Mouse (Mus musculus): ENCODE data around the gene Polrmt. TPM values are rescaled to one million over a fixed set of nuclear protein-coding genes. Genes with fewer than 3 reads are reported as not detected.

The Polrmt gene
- polyA plus RNA-seq, 1 experiment from 2014 or later, result 44.8 TPM

DNA sequence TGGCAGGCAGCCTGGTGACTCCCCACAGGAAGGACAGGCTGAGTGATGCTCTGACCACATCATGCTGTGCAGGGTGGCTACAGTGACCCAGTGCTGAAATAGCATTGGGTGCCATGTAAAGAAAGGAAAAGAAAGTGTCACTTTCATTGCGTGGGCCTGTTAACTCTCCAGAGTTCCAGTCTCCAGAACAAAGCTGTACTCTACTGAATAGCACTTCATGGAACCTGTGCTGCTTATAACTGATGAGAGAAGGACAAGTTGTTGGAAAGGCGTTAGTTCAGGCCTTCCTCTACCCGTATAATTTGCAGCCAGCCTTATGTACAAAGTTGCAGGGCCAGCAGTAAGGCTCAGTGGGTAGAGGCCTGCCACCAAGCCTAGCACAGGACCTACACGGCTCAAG lies 57.7 kb downstream of the Polrmt start, which contains the start of gene Gzmm:
Gene Gzmm, plus strand, starts transcription at position 301 of the 400 bp plus-strand sequence.
- no peak within 1 kb of the TSS for H3K9ac ChIP-seq (ENCODE audit: low read length)
- no peak within 1 kb of the TSS for H3K4me3 ChIP-seq (ENCODE audit: low read depth, low read length)
- no peak within 1 kb of the TSS for H3K4me2 ChIP-seq (ENCODE audit: low read depth, low read length, severe bottlenecking)
- DNase-seq (ENCODE audit: low spot score) (no peak), ATAC-seq (replicated peaks; ENCODE audit: low FRiP score) (no peak)
- 81% methylated on average over 4 of the region's 4 CpGs for WGBS
- H3K4me1 ChIP-seq (replicated peaks; ENCODE audit: control insufficient read depth, insufficient read depth, low read length), result peaks cover under 1% of the 10 kb centered on the region; the same call in 1 of the 2 replicates
- H3K27ac ChIP-seq (ENCODE audit: low read depth, low read length), result no peak within 1 kb of the TSS
- H3K9me3 ChIP-seq (ENCODE audit: control insufficient read depth, low read length), result no peaks in the 10 kb centered on the region
- H3K36me3 ChIP-seq (ENCODE audit: control insufficient read depth, insufficient read depth, low read length), result peaks cover 16% of the 10 kb centered on the region; the same call in 1 of the 2 replicates
- H3K27me3 ChIP-seq (ENCODE audit: control insufficient read depth, insufficient read depth, low read length), result no peaks in the 10 kb centered on the region

DNA sequence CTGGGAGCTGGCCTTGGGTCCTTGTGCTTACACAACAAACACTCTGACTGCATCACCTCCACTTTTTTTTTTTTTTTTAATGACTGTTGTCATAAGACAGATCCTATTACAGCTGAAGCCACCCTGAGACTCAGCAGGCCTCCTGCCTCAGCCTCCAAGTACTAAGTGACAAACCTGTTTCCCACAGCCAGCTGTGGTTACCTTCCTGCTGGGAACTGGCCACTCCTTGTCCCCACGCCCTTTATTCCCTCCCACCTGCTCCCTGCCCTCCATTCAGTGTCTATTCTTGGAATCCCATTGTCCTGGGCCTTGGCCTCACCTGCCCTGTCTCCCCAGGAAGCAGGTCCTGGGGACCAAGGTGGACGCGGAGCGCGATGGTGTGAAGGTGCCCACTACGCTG lies 58.9 kb downstream of the Polrmt start:
- Histone ChIP-seq H3K36me3 (ENCODE audit: control insufficient read depth, insufficient read depth, low read length) (peaks cover 16% of the 10 kb centered on the region; the same call in 1 of the 2 replicates), H3K27me3 (ENCODE audit: control insufficient read depth, insufficient read depth, low read length) (no peaks in the 10 kb centered on the region), H3K9me3 (ENCODE audit: control insufficient read depth, low read length) (no peaks in the 10 kb centered on the region), H3K27ac (ENCODE audit: low read depth, low read length) (no peak overlapping the region), H3K9ac (ENCODE audit: low read length) (no peak overlapping the region), H3K4me2 (ENCODE audit: low read depth, low read length, severe bottlenecking) (no peak overlapping the region), H3K4me3 (ENCODE audit: low read depth, low read length) (no peak overlapping the region), H3K4me1 (replicated peaks; ENCODE audit: control insufficient read depth, insufficient read depth, low read length) (peaks cover 9% of the 10 kb centered on the region)
- DNase-seq (ENCODE audit: low spot score) (no peak), ATAC-seq (replicated peaks; ENCODE audit: low FRiP score) (no peak)
- WGBS, result 89% methylated on average over 6 of the region's 6 CpGs

DNA sequence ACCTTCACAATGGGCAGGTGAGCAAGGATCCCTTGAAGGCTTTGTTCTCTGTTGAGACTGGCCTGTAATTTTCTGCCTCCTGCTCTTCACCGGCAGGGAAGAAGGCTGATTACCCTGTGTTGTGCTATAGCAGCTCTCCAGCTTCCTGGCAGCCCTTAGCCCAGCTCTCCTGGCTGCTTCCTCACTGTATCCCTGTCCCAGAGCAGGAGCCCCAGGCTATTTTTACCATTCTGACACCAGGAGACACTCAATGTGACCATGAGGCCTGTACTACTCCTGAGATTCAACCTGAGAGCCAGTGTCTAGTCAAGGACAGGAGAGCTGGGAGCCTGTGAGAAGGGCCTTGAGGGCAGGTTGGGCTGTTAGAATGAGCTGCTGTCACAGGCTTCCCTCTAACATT lies 59.7 kb downstream of the Polrmt start:
- WGBS, result 100% methylated on average over 1 of the region's 1 CpGs
- Histone ChIP-seq H3K9me3 (ENCODE audit: control insufficient read depth, low read length) (no peaks in the 10 kb centered on the region), H3K4me2 (ENCODE audit: low read depth, low read length, severe bottlenecking) (no peak overlapping the region), H3K9ac (ENCODE audit: low read length) (no peak overlapping the region), H3K27ac (ENCODE audit: low read depth, low read length) (no peak overlapping the region), H3K27me3 (ENCODE audit: control insufficient read depth, insufficient read depth, low read length) (no peaks in the 10 kb centered on the region), H3K36me3 (ENCODE audit: control insufficient read depth, insufficient read depth, low read length) (peaks cover 16% of the 10 kb centered on the region; the same call in 1 of the 2 replicates), H3K4me1 (replicated peaks; ENCODE audit: control insufficient read depth, insufficient read depth, low read length) (peaks cover 9% of the 10 kb centered on the region), H3K4me3 (ENCODE audit: low read depth, low read length) (no peak overlapping the region)
- DNase-seq (ENCODE audit: low spot score) (no peak), ATAC-seq (replicated peaks; ENCODE audit: low FRiP score) (no peak)

DNA sequence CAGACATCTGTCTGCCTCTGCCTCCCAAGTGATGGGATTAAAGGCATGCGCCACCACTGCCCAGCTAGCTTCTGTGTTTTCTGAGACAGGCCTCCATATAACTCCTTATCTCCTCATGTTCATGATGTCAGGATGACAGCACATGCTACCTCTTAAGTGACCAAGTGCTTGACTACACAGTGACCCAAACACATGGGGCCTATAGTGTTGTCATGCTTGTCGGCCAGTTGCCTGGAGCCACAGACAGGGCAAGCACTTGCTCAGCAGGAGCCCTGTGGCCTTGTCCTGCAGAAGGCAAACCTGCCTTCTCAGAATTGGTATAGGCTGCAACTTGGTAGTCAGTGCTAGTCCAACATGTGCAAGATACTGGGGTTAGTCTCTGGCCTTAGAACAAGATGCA lies 60.2 kb downstream of the Polrmt start:
- no peak overlapping the region for H3K9ac ChIP-seq (ENCODE audit: low read length)
- H3K9me3 ChIP-seq (ENCODE audit: control insufficient read depth, low read length), result no peaks in the 10 kb centered on the region
- no peak for DNase-seq (ENCODE audit: low spot score)
- ATAC-seq (replicated peaks; ENCODE audit: low FRiP score), result no peak
- H3K4me2 ChIP-seq (ENCODE audit: low read depth, low read length, severe bottlenecking), result no peak overlapping the region
- H3K27ac ChIP-seq (ENCODE audit: low read depth, low read length), result no peak overlapping the region
- peaks cover 9% of the 10 kb centered on the region for H3K4me1 ChIP-seq (replicated peaks; ENCODE audit: control insufficient read depth, insufficient read depth, low read length)
- no peak overlapping the region for H3K4me3 ChIP-seq (ENCODE audit: low read depth, low read length)
- WGBS, result 82% methylated on average over 2 of the region's 2 CpGs
- peaks cover 16% of the 10 kb centered on the region; the same call in 1 of the 2 replicates for H3K36me3 ChIP-seq (ENCODE audit: control insufficient read depth, insufficient read depth, low read length)
- no peaks in the 10 kb centered on the region for H3K27me3 ChIP-seq (ENCODE audit: control insufficient read depth, insufficient read depth, low read length)

Other genes with a start within 250 kb of the Polrmt start
- gene Plpp2, start 212.8 kb downstream of the Polrmt start, polyA plus RNA-seq (2014; fragmentation: Nextera tagmentation; extraction: Ambion mirVana), result 14.2 and 15.6 TPM in 2 replicates
- 64.4 and 67.7 TPM in 2 replicates for gene Mier2, start 191.4 kb downstream of the Polrmt start, polyA plus RNA-seq (2014; fragmentation: Nextera tagmentation; extraction: Ambion mirVana)
- not detected in 2 replicates for gene Theg, start 159.2 kb downstream of the Polrmt start, polyA plus RNA-seq (2014; fragmentation: Nextera tagmentation; extraction: Ambion mirVana)
- gene C2cd4c, start 132.6 kb downstream of the Polrmt start, polyA plus RNA-seq (2014; fragmentation: Nextera tagmentation; extraction: Ambion mirVana), result 0.04 and 0.09 TPM in 2 replicates
- 9.4 and 9.9 TPM in 2 replicates for gene Shc2, start 108.7 kb downstream of the Polrmt start, polyA plus RNA-seq (2014; fragmentation: Nextera tagmentation; extraction: Ambion mirVana)
- gene Odf3l2, start 100.8 kb downstream of the Polrmt start, polyA plus RNA-seq (2014; fragmentation: Nextera tagmentation; extraction: Ambion mirVana), result not detected in 2 replicates
- gene Madcam1, start 82.0 kb downstream of the Polrmt start, polyA plus RNA-seq (2014; fragmentation: Nextera tagmentation; extraction: Ambion mirVana), result 0.59 and 0.83 TPM in 2 replicates
- gene Tpgs1, start 77.2 kb downstream of the Polrmt start, polyA plus RNA-seq (2014; fragmentation: Nextera tagmentation; extraction: Ambion mirVana), result 59.7 and 65.2 TPM in 2 replicates
- gene Cdc34, start 64.4 kb downstream of the Polrmt start, polyA plus RNA-seq (2014; fragmentation: Nextera tagmentation; extraction: Ambion mirVana), result 180 and 185 TPM in 2 replicates
- gene Gzmm, start 57.6 kb downstream of the Polrmt start, polyA plus RNA-seq (2014; fragmentation: Nextera tagmentation; extraction: Ambion mirVana), result 0.81 and 0.92 TPM in 2 replicates
- 551 and 582 TPM in 2 replicates for gene Bsg, start 42.1 kb downstream of the Polrmt start, polyA plus RNA-seq (2014; fragmentation: Nextera tagmentation; extraction: Ambion mirVana)
- 0.15 and 0.40 TPM in 2 replicates for gene Hcn2, start 29.9 kb downstream of the Polrmt start, polyA plus RNA-seq (2014; fragmentation: Nextera tagmentation; extraction: Ambion mirVana)
- 0.36 and 0.40 TPM in 2 replicates for gene Fgf22, start 8.5 kb upstream of the Polrmt start, polyA plus RNA-seq (2014; fragmentation: Nextera tagmentation; extraction: Ambion mirVana)
- gene Rnf126, start 20.4 kb upstream of the Polrmt start, polyA plus RNA-seq (2014; fragmentation: Nextera tagmentation; extraction: Ambion mirVana), result 118 TPM in 2 replicates
- 0.41 and 1.0 TPM in 2 replicates for gene Fstl3, start 30.7 kb upstream of the Polrmt start, polyA plus RNA-seq (2014; fragmentation: Nextera tagmentation; extraction: Ambion mirVana)
- gene Prss57, start 44.4 kb upstream of the Polrmt start, polyA plus RNA-seq (2014; fragmentation: Nextera tagmentation; extraction: Ambion mirVana), result not detected in 2 replicates
- 140 and 157 TPM in 2 replicates for gene Palm, start 47.0 kb upstream of the Polrmt start, polyA plus RNA-seq (2014; fragmentation: Nextera tagmentation; extraction: Ambion mirVana)
- 0.39 and 0.99 TPM in 2 replicates for gene Misp, start 74.4 kb upstream of the Polrmt start, polyA plus RNA-seq (2014; fragmentation: Nextera tagmentation; extraction: Ambion mirVana)
- gene Ptbp1, start 107.8 kb upstream of the Polrmt start, polyA plus RNA-seq (2014; fragmentation: Nextera tagmentation; extraction: Ambion mirVana), result 261 and 295 TPM in 2 replicates
- 13.0 and 13.3 TPM in 2 replicates for gene Prtn3, start 127.9 kb upstream of the Polrmt start, polyA plus RNA-seq (2014; fragmentation: Nextera tagmentation; extraction: Ambion mirVana)
- gene Plppr3, start 128.1 kb upstream of the Polrmt start, polyA plus RNA-seq (2014; fragmentation: Nextera tagmentation; extraction: Ambion mirVana), result 131 and 146 TPM in 2 replicates
- gene Elane, start 139.7 kb upstream of the Polrmt start, polyA plus RNA-seq (2014; fragmentation: Nextera tagmentation; extraction: Ambion mirVana), result not detected in 2 replicates
- not detected in 2 replicates for gene Cfd, start 144.3 kb upstream of the Polrmt start, polyA plus RNA-seq (2014; fragmentation: Nextera tagmentation; extraction: Ambion mirVana)
- gene Med16, start 162.3 kb upstream of the Polrmt start, polyA plus RNA-seq (2014; fragmentation: Nextera tagmentation; extraction: Ambion mirVana), result 60.4 and 60.6 TPM in 2 replicates
- 3.3 and 14.8 TPM in 2 replicates for gene Gm26602, start 164.3 kb upstream of the Polrmt start, polyA plus RNA-seq (2014; fragmentation: Nextera tagmentation; extraction: Ambion mirVana)
- 0.55 and 1.0 TPM in 2 replicates for gene Kiss1r, start 170.4 kb upstream of the Polrmt start, polyA plus RNA-seq (2014; fragmentation: Nextera tagmentation; extraction: Ambion mirVana)
- 135 and 145 TPM in 2 replicates for gene R3hdm4, start 174.6 kb upstream of the Polrmt start, polyA plus RNA-seq (2014; fragmentation: Nextera tagmentation; extraction: Ambion mirVana)
- gene Arid3a, start 180.5 kb upstream of the Polrmt start, polyA plus RNA-seq (2014; fragmentation: Nextera tagmentation; extraction: Ambion mirVana), result 5.4 and 6.6 TPM in 2 replicates
- gene Wdr18, start 213.6 kb upstream of the Polrmt start, polyA plus RNA-seq (2014; fragmentation: Nextera tagmentation; extraction: Ambion mirVana), result 111 and 112 TPM in 2 replicates
- gene Grin3b, start 224.1 kb upstream of the Polrmt start, polyA plus RNA-seq (2014; fragmentation: Nextera tagmentation; extraction: Ambion mirVana), result 0.29 and 0.33 TPM in 2 replicates
- gene Tmem259, start 237.7 kb upstream of the Polrmt start, polyA plus RNA-seq (2014; fragmentation: Nextera tagmentation; extraction: Ambion mirVana), result 17.8 and 18.6 TPM in 2 replicates
- 160 and 182 TPM in 2 replicates for gene Cnn2, start 242.0 kb upstream of the Polrmt start, polyA plus RNA-seq (2014; fragmentation: Nextera tagmentation; extraction: Ambion mirVana)
- gene Abca7, start 249.9 kb upstream of the Polrmt start, polyA plus RNA-seq (2014; fragmentation: Nextera tagmentation; extraction: Ambion mirVana), result 3.4 and 3.9 TPM in 2 replicates

All from forebrain, embryonic 11.5 days (tissue).